Mouse (Mus musculus) layer of hippocampus, adult 9-10 months (tissue): ENCODE measurements at regions not wholly inside any gene's neighbourhood (a gene's known extent, or its start where the extent isn't known, plus 50 kb on each side); places are given as distances from the start of the nearest gene placed in this dataset.

ENCODE experiments used
- DNase-seq: peaks from one replicate; pipeline ENCODE4 v3.0.0; 2022; ENCODE audit warnings: low spot score

DNA sequence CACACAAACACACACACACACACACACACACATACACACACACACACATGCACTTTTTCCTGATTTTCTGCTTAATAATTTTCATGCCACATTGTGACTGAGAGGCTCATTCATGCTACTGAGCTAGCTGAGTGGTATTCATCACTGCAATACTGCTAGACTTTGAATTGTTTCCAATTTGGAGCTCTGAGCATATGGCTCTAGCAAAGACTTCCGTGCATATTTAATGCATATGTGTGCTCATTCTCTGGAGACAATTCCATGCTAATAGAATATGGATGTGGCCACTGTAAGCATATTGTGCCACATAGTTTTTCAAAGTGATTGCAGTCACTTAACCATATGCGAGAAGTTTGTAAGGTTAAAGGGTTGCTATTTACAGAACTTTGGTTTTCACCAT, 432.4 kb upstream of the Gnpda2 start:
- peak; percentile 11 for DNase-seq

DNA sequence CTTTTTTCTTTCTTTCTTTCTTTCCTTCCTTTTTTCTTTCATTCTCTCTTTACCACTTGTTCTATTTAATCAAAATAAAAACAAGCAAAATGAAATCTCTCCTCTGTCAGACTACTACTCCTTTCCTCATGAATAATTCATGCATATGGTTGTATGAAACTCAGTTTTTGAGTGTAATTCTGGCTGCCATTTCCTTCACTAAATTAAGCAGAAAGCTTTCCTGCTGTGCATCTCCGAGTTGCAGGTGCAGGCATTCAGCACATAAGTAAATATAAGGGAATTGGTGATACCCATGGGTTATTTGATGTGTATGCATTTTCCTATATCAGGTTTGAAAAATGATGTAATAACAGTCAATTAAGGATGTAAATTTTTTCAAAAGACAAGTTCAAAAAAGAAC, 419.8 kb upstream of the Gnpda2 start:
- DNase-seq = no peak
